Mouse (Mus musculus) forebrain, embryonic 16.5 days (tissue): ENCODE results near the gene Spire2. TPM values are rescaled to one million over a fixed set of nuclear protein-coding genes. Genes with fewer than 3 reads are reported as not detected.
A peak's percentile ranks its signal among the peaks of the same experiment; 100 is the strongest.

Source experiments
- ATAC-seq: fragments of 200-750 bp; cut with Nextera tagmentation; 2 replicates; pipeline ENCODE4 v1.8.0; 2017; ENCODE audit warnings: mild to moderate bottlenecking, moderate library complexity
- H3K27ac ChIP-seq: fragments of 300-500 bp; sonication (generic); 2 replicates; pipeline ENCODE4 v1.5.1; 2014; ENCODE audit warnings: low read length, control low read depth
- H3K27me3 ChIP-seq: fragments of 300-500 bp; sonication (generic); replicated peaks from 2 replicates; pipeline ENCODE4 v1.6.1; 2014; ENCODE audit warnings: low read length; ENCODE audit not compliant: control insufficient read depth, insufficient read depth
- H3K36me3 ChIP-seq: fragments of 300-500 bp; sonication (generic); 2 replicates; pipeline ENCODE4 v1.6.1; 2014; ENCODE audit not compliant: control insufficient read depth, insufficient read depth
- H3K4me1 ChIP-seq: fragments of 300-500 bp; sonication (generic); replicated peaks from 2 replicates; pipeline ENCODE4 v1.6.1; 2014; ENCODE audit warnings: low read length; ENCODE audit not compliant: control insufficient read depth, insufficient read depth
- H3K4me2 ChIP-seq: fragments of 300-500 bp; sonication (generic); 2 replicates; pipeline ENCODE4 v1.6.1; 2014; ENCODE audit warnings: mild to moderate bottlenecking, low read length, control low read depth
- H3K4me3 ChIP-seq: fragments of 300-500 bp; sonication (generic); replicated peaks from 2 replicates; pipeline ENCODE4 v1.5.1; 2014; ENCODE audit warnings: mild to moderate bottlenecking, low read length, control low read depth
- H3K9ac ChIP-seq: fragments of 300-500 bp; sonication (generic); replicated peaks from 2 replicates; pipeline ENCODE4 v1.6.1; 2014; ENCODE audit warnings: low read depth, low read length, control low read depth
- H3K9me3 ChIP-seq: fragments of 300-500 bp; sonication (generic); 2 replicates; pipeline ENCODE4 v1.6.1; 2016; ENCODE audit warnings: low read length; ENCODE audit not compliant: control insufficient read depth
- WGBS: fragments of 180-500 bp; shearing (Covaris S2); extraction: QIAGEN DNeasy Blood & Tissue Kit; methylation state at CpG from one replicate; pipeline ENCODE4 v1.1.7; 2014; 5-methylcytosine and 5-hydroxymethylcytosine counted together
- polyA plus RNA-seq: library from polyadenylated mRNA; unstranded; fragments of >200 nt; fragmentation: Nextera tagmentation; extraction: Ambion mirVana; gene quantifications from 2 replicates; pipeline ENCODE4 v1.2.1, GENCODE M21; 2015

The Spire2 gene
- polyA plus RNA-seq, 1 experiment from 2014 or later: 33.4 TPM

DNA sequence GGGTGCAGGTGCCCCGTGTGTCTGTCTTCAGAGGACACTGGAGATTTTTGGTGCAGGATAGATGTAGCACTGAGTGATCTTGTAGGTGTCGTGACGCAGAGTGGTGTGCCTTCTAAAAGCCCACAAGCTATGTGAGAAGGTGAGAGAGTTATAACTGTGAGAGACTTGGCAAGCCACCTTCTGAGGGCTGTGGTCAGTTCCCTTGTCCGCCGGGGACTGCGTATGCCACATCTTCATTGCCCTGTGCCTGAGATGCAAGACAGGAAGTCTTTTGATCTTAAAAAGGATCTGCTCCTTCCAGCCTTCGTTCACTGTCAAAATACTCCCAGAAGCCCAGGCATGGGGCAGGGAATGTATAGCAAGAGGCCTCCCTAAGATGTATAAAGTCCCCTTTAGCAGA is 10.4 kb downstream of the Spire2 start:
- H3K9me3 ChIP-seq: no peaks in the 10 kb centered on the region
- no peak overlapping the region for H3K27ac ChIP-seq
- no peak overlapping the region for H3K9ac ChIP-seq
- H3K4me3 ChIP-seq: no peak overlapping the region
- no peak for ATAC-seq
- H3K4me2 ChIP-seq: no peak overlapping the region
- peaks cover 4% of the 10 kb centered on the region; the same call in 1 of the 2 replicates for H3K4me1 ChIP-seq
- no peaks in the 10 kb centered on the region for H3K36me3 ChIP-seq
- WGBS: 84% methylated on average over 7 of the region's 7 CpGs
- no peaks in the 10 kb centered on the region for H3K27me3 ChIP-seq

DNA sequence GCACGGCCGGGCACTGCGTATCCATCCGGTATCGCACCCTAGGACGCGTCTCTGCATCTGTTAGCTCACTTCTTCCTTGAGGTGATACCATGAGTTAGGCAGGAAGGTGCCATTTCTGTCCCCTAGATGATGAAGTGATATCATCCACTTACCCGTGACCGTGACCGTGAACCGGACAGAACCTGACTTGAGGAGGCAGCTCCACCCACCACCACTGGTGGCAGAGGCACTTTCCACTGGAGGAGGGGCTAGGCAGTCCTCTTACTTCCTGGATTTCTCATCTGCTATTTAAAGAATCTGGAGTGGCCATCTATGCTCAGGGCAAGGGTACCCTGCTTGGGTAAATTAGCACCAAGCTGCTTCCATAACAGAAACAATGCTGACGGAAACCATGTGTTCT is 10.9 kb downstream of the Spire2 start:
- Histone ChIP-seq H3K4me3 (no peak overlapping the region), H3K4me1 (peaks cover 4% of the 10 kb centered on the region; the same call in 1 of the 2 replicates), H3K4me2 (no peak overlapping the region), H3K9me3 (no peaks in the 10 kb centered on the region), H3K27me3 (no peaks in the 10 kb centered on the region), H3K36me3 (no peaks in the 10 kb centered on the region), H3K27ac (no peak overlapping the region), H3K9ac (no peak overlapping the region)
- 95% methylated on average over 12 of the region's 12 CpGs for WGBS
- ATAC-seq: no peak

DNA sequence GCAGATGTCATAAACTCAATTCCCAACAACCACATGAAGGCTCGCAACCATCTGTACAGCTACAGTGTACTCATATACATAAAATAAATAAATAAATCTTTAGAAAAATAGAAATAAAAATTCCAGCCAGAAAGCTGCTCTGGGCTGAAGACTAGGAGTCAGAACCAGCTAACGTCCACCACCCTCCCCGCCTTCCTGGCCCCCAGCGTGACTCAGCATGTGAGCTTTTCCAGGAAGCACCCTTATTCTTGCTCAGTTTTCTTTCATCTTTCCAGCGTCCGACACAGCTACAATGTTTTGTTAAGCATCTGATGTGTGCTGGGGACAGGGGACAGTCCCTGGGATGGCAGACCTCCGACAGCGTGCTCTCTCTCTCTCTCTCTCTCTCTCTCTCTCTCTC is 12.6 kb downstream of the Spire2 start:
- Histone ChIP-seq H3K4me3 (no peak overlapping the region), H3K27me3 (no peaks in the 10 kb centered on the region), H3K4me2 (no peak overlapping the region), H3K9me3 (no peaks in the 10 kb centered on the region), H3K4me1 (peaks cover 4% of the 10 kb centered on the region; the same call in 1 of the 2 replicates), H3K9ac (no peak overlapping the region), H3K27ac (no peak overlapping the region), H3K36me3 (no peaks in the 10 kb centered on the region)
- no peak for ATAC-seq
- 84% methylated on average over 8 of the region's 8 CpGs for WGBS

DNA sequence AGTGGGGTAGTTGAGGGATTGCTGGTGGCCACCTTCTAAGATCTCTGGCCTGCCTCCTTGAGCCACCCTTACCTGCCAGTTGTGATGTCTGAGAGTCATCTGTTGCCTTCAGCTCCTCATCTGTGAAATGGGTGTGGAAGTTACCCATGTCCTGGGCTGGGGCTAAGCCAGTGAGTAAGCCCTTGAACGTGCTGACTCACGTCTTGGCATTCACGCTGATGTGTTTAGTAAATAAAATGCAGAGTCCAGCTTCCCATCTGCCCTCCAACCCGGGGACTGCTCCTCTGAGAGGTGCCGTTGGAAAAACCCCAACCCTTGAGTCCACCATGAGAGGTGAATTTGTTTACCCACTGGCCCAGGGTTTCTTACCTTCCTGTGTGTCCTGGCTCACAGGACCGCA is 13.3 kb downstream of the Spire2 start:
- Histone ChIP-seq H3K4me2 (no peak overlapping the region), H3K9ac (no peak overlapping the region), H3K4me3 (no peak overlapping the region)

DNA sequence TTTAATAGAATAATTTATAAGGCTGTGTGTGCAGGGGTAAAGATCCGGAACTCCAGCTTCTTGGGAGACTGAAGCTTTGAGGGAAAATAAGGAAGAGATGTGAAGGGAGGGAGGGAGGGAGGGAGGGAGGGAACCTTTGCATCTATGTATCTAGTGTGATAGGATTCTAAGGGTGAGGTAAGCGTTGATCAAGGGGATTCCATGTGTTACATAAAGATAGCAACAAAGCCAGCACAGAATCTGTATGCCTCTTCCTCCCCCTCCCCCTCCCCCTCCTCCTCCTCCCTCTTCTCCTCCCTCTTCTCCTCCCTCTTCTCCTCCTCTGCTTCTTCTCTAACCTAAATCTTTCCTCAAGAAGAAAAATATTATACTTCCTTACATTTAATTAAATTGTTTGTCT is 14.8 kb downstream of the Spire2 start:
- Histone ChIP-seq H3K9me3 (no peaks in the 10 kb centered on the region), H3K9ac (no peak overlapping the region), H3K27ac (no peak overlapping the region), H3K36me3 (no peaks in the 10 kb centered on the region), H3K4me1 (peaks cover 4% of the 10 kb centered on the region; the same call in 1 of the 2 replicates), H3K4me2 (no peak overlapping the region), H3K4me3 (no peak overlapping the region), H3K27me3 (no peaks in the 10 kb centered on the region)
- no peak for ATAC-seq
- WGBS: 81% methylated on average over 2 of the region's 2 CpGs

More for the DNA sequence above, 13.3 kb downstream of the Spire2 start:
- ATAC-seq: no peak
- Histone ChIP-seq H3K27ac (no peak overlapping the region), H3K9me3 (no peaks in the 10 kb centered on the region), H3K36me3 (no peaks in the 10 kb centered on the region), H3K27me3 (no peaks in the 10 kb centered on the region), H3K4me1 (peaks cover 4% of the 10 kb centered on the region; the same call in 1 of the 2 replicates)
- 90% methylated on average over 6 of the region's 6 CpGs for WGBS

DNA sequence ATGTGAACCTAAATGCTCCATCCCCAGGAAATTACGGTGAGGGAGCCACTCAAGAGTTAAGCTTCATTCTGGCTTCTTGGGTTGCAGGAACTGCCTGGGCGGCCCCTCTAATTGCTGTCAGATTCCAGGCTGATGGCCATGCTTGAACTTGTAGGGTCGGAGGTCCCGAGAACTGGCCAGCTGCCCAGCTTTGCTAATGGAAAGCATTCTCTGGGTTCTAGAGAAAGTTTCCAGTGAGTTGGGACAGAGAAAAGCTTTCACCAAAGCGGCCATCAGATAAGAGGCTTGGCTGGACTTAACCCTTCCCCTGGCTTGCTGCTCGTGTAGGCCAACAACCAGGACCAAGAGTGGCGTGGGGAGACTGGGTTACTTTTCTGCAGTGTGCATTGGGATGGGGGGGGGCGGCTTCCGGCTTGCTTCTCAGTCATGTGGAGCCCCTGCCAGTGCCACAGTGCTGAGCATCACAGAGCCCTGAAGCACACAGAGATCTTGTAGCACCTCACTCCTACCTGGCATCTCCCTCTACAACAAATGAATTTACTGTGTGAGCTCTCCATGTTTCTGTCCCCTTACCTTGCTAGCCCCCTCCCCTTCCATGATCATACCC is 15.8 kb downstream of the Spire2 start:
- Histone ChIP-seq H3K36me3 (no peaks in the 10 kb centered on the region), H3K27ac (no peak overlapping the region), H3K9me3 (no peaks in the 10 kb centered on the region), H3K27me3 (no peaks in the 10 kb centered on the region), H3K9ac (no peak overlapping the region), H3K4me3 (no peak overlapping the region), H3K4me1 (peaks cover 4% of the 10 kb centered on the region; the same call in 1 of the 2 replicates), H3K4me2 (no peak overlapping the region)
- WGBS: 47% methylated on average over 9 of the region's 9 CpGs
- ATAC-seq: peak; percentile 38; the same call in 1 of the 2 replicates

DNA sequence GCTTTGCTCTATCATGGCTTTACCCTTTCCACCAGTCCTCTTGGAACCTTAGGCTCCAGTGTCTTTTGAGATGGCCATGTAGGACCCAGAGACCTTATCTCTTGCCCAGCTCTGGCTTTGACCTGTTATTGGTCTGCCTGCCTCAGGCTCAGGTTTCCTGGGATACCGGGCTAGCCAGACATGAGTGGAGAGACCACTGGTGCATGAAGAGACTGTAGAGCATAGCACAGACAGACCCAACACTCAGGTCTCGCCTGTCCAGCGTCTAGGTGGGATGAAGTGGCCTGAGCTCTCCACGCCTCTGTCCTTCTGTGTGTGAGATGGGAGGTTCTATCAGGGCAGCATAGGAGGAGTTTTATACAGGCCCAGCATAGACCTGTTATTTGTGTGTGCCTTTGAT is 16.6 kb downstream of the Spire2 start:
- ATAC-seq: no peak
- Histone ChIP-seq H3K9me3 (no peaks in the 10 kb centered on the region), H3K9ac (no peak overlapping the region), H3K4me1 (no peaks in the 10 kb centered on the region), H3K4me2 (no peak overlapping the region), H3K27me3 (no peaks in the 10 kb centered on the region), H3K36me3 (no peaks in the 10 kb centered on the region), H3K27ac (no peak overlapping the region), H3K4me3 (no peak overlapping the region)
- whole genome bisulfite sequencing: 92% methylated on average over 4 of the region's 4 CpGs

DNA sequence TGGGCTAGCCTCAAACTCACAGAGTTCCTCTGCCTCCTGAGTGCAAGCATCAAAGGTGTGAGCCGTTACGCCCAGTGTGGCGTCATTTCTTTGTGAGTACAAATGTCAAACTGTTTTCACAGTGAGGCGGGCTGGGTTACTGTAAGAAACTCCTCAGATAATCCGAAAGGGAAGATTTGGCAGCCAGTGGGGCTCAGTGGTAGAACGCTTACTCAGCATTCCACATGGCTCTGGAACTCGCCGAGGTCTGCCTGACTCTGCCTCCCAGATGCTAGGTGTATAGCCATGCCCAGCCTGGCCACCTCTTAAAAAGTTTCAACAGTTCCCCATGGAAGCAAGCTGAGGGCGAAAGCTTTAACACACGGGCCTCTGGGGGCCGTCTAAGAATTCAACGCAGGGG is 19.6 kb downstream of the Spire2 start:
- 83% methylated on average over 12 of the region's 12 CpGs for WGBS

DNA sequence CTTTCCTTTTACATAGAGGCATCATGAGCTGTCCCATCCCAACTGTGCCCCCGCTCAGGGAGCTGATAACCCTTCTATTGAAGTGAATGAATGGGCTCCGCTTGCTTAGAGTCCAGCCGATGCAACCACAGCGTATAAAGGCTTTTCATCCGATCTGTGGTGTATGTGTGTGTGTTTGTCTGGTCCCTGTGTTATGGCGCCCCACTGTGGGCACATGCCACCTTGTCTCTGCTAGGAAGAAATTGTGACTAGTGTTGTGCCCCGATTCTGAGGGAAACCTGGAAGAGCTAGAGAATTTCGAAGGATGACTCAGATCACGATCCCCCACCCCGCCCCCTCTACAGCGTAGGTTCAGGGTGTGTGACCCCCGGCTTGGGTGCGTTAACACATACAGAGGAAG is 20.3 kb downstream of the Spire2 start:
- H3K4me2 ChIP-seq: no peak overlapping the region
- 55% methylated on average over 13 of the region's 13 CpGs for WGBS
- no peak overlapping the region for H3K9ac ChIP-seq
- no peak for ATAC-seq
- no peaks in the 10 kb centered on the region for H3K36me3 ChIP-seq
- no peaks in the 10 kb centered on the region for H3K9me3 ChIP-seq
- no peak overlapping the region for H3K4me3 ChIP-seq
- H3K27me3 ChIP-seq: no peaks in the 10 kb centered on the region
- H3K4me1 ChIP-seq: no peaks in the 10 kb centered on the region
- H3K27ac ChIP-seq: no peak overlapping the region

More for the DNA sequence above, 19.6 kb downstream of the Spire2 start:
- H3K36me3 ChIP-seq: no peaks in the 10 kb centered on the region
- no peak overlapping the region for H3K9ac ChIP-seq
- H3K9me3 ChIP-seq: no peaks in the 10 kb centered on the region
- no peaks in the 10 kb centered on the region for H3K4me1 ChIP-seq
- H3K27ac ChIP-seq: no peak overlapping the region
- no peak overlapping the region for H3K4me3 ChIP-seq
- H3K4me2 ChIP-seq: no peak overlapping the region
- H3K27me3 ChIP-seq: no peaks in the 10 kb centered on the region
- ATAC-seq: no peak

DNA sequence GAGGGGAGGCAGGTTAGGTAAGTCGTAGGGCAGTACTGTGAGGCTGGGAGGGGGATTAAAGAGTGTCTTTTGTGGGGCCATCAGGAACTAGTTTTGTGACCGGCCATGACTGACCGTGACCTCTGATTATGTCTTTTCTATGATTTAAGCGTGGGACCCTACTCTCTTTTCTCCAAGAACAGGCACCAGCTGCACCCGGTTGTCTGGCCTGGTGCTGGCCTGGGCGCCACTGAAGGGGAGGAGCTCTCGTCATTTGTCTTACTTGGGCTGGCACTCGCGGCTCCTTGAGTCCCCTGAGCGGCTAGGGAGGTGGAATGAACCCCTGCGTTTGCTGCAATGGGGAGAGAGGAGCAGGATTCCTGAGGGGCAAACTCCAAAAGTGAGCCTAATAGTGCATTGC is 20.7 kb downstream of the Spire2 start:
- no peaks in the 10 kb centered on the region for H3K36me3 ChIP-seq
- H3K9me3 ChIP-seq: no peaks in the 10 kb centered on the region
- H3K27ac ChIP-seq: no peak overlapping the region
- no peak overlapping the region for H3K4me2 ChIP-seq
- H3K4me3 ChIP-seq: no peak overlapping the region
- no peak overlapping the region for H3K9ac ChIP-seq
- H3K27me3 ChIP-seq: no peaks in the 10 kb centered on the region
- no peak for ATAC-seq
- no peaks in the 10 kb centered on the region for H3K4me1 ChIP-seq
- 52% methylated on average over 11 of the region's 11 CpGs for whole genome bisulfite sequencing
